Mouse (Mus musculus) myocyte (in vitro differentiated cells): Measurements from ENCODE around the gene Mboat2.

ENCODE experiments used
- MYOG ChIP-seq, 3 experiments: IDR thresholded peaks; one replicate each; pipeline ENCODE4 v1.6.1; 2011; ENCODE audit warnings: control low read depth in 2 of 3, low read depth in 2 of 3, mild to moderate bottlenecking in 2 of 3; ENCODE audit not compliant: insufficient read length in 2 of 3, control insufficient read depth in 1 of 3, insufficient read depth in 1 of 3
- POLR2A ChIP-seq: IDR thresholded peaks from one replicate; pipeline ENCODE4 v1.6.1; 2011; ENCODE audit warnings: low read depth, mild to moderate bottlenecking, control low read depth, moderate library complexity; ENCODE audit not compliant: insufficient read length

- no peak for TF ChIP-seq POLR2A
- no peak for TF ChIP-seq MYOG (IDR thresholded peaks at IDR 0.05; ENCODE audit: control insufficient read depth in 1 of 3, insufficient read depth in 1 of 3, insufficient read length in 2 of 3, low read depth in 2 of 3)
Measured at GRCm38 (mm10) chr12:24890684-24891459, 60.2 kb downstream of the Mboat2 start.
